Mouse (Mus musculus) forebrain, embryonic 15.5 days (tissue): ENCODE measurements around the gene Sh3tc1. TPM values are rescaled to one million over a fixed set of nuclear protein-coding genes. Genes with fewer than 3 reads are reported as not detected.

ENCODE experiments used
- ATAC-seq: fragments of 200-750 bp; cut with Nextera tagmentation; replicated peaks from 2 replicates; pipeline ENCODE4 v1.8.0; 2017; ENCODE audit warnings: mild to moderate bottlenecking, moderate TSS enrichment, moderate library complexity
- H3K27ac ChIP-seq: fragments of 300-500 bp; sonication (generic); replicated peaks from 2 replicates; pipeline ENCODE4 v1.5.1; 2015; ENCODE audit warnings: mild to moderate bottlenecking, inconsistent platforms
- H3K27me3 ChIP-seq: fragments of 300-500 bp; sonication (generic); 2 replicates; pipeline ENCODE4 v1.6.1; 2015; ENCODE audit warnings: inconsistent platforms
- H3K36me3 ChIP-seq: fragments of 300-500 bp; sonication (generic); 2 replicates; pipeline ENCODE4 v1.6.1; 2015; ENCODE audit warnings: mild to moderate bottlenecking, inconsistent platforms
- H3K4me1 ChIP-seq: fragments of 300-500 bp; sonication (generic); 2 replicates; pipeline ENCODE4 v1.6.1; 2015; ENCODE audit warnings: inconsistent platforms
- H3K4me2 ChIP-seq: fragments of 300-500 bp; sonication (generic); replicated peaks from 2 replicates; pipeline ENCODE4 v1.6.1; 2015; ENCODE audit warnings: mild to moderate bottlenecking, inconsistent platforms
- H3K4me3 ChIP-seq: fragments of 300-500 bp; sonication (generic); 2 replicates; pipeline ENCODE4 v1.5.1; 2015; ENCODE audit warnings: mild to moderate bottlenecking, inconsistent platforms
- H3K9ac ChIP-seq: fragments of 300-500 bp; sonication (generic); replicated peaks from 2 replicates; pipeline ENCODE4 v1.6.1; 2015; ENCODE audit warnings: mild to moderate bottlenecking, inconsistent platforms
- H3K9me3 ChIP-seq: fragments of 300-500 bp; sonication (generic); 2 replicates; pipeline ENCODE4 v1.6.1; 2016; ENCODE audit warnings: inconsistent platforms
- WGBS: fragments of 180-500 bp; shearing (Covaris S2); methylation state at CpG from one replicate; pipeline ENCODE4 v1.1.7; 2015; ENCODE audit warnings: mixed read lengths; 5-methylcytosine and 5-hydroxymethylcytosine counted together
- polyA plus RNA-seq: library from polyadenylated mRNA; unstranded; fragments of >200 nt; fragmentation: Nextera tagmentation; extraction: Ambion mirVana; gene quantifications from 2 replicates; pipeline ENCODE4 v1.2.1, GENCODE M21; 2015

Gene Sh3tc1
- polyA plus RNA-seq, 1 experiment from 2014 or later: 1.9 TPM

DNA sequence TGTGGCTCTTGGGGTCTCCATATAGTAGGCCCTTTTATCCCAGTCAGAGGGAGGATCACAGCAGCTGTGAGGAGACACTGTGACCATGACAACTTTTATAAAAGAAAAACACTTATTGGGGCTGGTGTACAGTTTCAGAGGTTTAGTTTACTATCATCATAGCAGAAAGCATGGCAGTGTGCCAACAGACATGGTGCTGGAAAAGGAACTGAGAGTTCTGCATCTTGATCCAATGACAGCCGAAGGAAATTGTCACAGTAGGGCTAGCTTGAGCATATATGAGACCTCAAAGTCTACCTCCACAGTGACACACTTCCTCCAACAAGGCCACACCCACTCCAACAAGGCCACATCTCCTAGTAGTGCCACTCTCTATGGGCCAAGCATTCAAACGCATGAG, 50.9 kb downstream of the Sh3tc1 start:
- Histone ChIP-seq H3K27me3 (no peaks in the 10 kb centered on the region), H3K27ac (no peak overlapping the region), H3K9me3 (no peaks in the 10 kb centered on the region), H3K36me3 (no peaks in the 10 kb centered on the region), H3K4me2 (no peak overlapping the region), H3K4me1 (no peaks in the 10 kb centered on the region), H3K4me3 (no peak overlapping the region), H3K9ac (no peak overlapping the region)
- ATAC-seq: no peak
- WGBS: 81% methylated on average over 2 of the region's 2 CpGs

GRCm38 (mm10) chr5:35687098-35687497, 52.7 kb downstream of the Sh3tc1 start:
- no peaks in the 10 kb centered on the region for H3K9me3 ChIP-seq
- H3K27ac ChIP-seq: no peak overlapping the region
- no peaks in the 10 kb centered on the region for H3K4me1 ChIP-seq
- H3K36me3 ChIP-seq: no peaks in the 10 kb centered on the region
- WGBS: 71% methylated on average over 5 of the region's 5 CpGs
- no peak for ATAC-seq
- H3K4me2 ChIP-seq: no peak overlapping the region
- no peak overlapping the region for H3K4me3 ChIP-seq
- H3K27me3 ChIP-seq: no peaks in the 10 kb centered on the region
- no peak overlapping the region for H3K9ac ChIP-seq

GRCm38 (mm10) chr5:35686336-35686735, 53.5 kb downstream of the Sh3tc1 start:
- no peaks in the 10 kb centered on the region for H3K4me1 ChIP-seq
- no peaks in the 10 kb centered on the region for H3K9me3 ChIP-seq
- H3K27me3 ChIP-seq: no peaks in the 10 kb centered on the region
- H3K9ac ChIP-seq: no peak overlapping the region
- WGBS: 72% methylated on average over 4 of the region's 4 CpGs
- H3K4me3 ChIP-seq: no peak overlapping the region
- H3K27ac ChIP-seq: no peak overlapping the region
- no peak overlapping the region for H3K4me2 ChIP-seq
- H3K36me3 ChIP-seq: no peaks in the 10 kb centered on the region
- ATAC-seq: no peak

DNA sequence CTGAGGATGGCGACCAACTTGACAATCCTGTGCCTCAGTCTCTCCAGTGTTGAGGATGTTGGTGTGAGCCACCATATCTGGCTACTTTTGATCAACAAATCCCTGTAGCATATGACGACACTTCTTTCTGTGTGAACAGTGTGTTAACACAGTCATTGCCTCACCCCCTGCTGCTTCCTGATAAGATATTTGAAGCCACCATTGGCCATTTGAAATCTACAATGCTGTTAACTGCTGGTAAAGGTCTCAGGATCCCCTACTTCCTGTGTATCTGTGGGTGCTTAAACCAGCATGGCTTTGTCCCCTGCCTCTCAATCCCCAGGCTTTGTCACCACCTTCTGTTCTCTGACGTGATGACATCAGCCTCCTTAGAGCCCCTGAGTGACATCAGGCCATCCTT, 54.7 kb downstream of the Sh3tc1 start:
- no peaks in the 10 kb centered on the region for H3K9me3 ChIP-seq
- no peak overlapping the region for H3K9ac ChIP-seq
- WGBS: 63% methylated on average over 3 of the region's 3 CpGs
- no peak for ATAC-seq
- peaks cover 6% of the 10 kb centered on the region for H3K27me3 ChIP-seq
- no peaks in the 10 kb centered on the region for H3K4me1 ChIP-seq
- no peak overlapping the region for H3K4me3 ChIP-seq
- no peak overlapping the region for H3K4me2 ChIP-seq
- H3K27ac ChIP-seq: no peak overlapping the region
- no peaks in the 10 kb centered on the region for H3K36me3 ChIP-seq

GRCm38 (mm10) chr5:35680958-35681357, 58.8 kb downstream of the Sh3tc1 start:
- WGBS: 62% methylated on average over 2 of the region's 2 CpGs
- ATAC-seq: no peak
- Histone ChIP-seq H3K9me3 (no peaks in the 10 kb centered on the region), H3K4me1 (peaks cover 6% of the 10 kb centered on the region; the same call in 1 of the 2 replicates), H3K9ac (no peak overlapping the region), H3K27me3 (peaks cover 37% of the 10 kb centered on the region), H3K36me3 (no peaks in the 10 kb centered on the region), H3K4me2 (no peak overlapping the region), H3K4me3 (no peak overlapping the region), H3K27ac (no peak overlapping the region)

DNA sequence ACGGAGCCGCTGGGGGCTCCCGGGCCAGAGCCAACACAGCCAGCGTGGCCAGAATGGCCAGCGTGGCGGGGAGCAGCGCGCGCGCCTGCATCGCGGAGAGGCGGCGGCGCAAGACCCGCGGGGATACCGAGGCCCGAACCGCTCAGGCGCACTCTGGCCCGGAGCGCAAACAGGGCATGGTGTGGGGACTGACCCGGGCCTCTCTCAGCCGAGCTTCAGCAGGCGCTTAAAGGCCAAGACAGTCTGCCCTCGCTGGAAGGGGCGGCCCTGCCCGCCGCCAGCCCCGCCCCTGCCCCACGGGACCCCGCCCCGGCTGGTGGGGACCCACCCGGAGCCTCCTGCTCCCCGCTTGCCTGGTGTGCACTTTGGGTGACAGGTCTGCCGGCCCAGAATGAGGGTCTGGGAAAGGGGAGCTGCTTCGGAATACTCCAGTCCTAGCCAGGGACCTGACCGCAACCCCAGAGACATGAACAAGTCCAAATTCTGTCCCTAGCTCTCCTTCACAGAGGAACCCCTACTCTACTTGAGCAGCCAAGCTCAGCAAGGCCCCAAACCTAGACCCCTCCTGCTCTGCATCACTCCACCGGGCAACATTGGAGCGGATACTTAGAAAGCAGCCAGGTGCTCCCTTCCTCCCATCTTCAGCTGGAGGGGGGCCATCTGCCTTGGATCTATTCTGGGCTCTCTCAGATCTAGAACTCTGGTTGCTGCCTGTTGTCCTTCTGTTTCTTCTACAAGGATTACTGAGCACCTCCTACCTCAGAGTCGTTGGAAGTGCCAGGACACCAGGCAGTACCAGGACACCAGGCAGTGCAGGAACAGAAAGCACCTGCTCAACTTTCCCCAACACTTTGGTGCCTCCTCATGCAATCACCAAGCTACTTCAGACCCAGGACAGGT, 60.3 kb downstream of the Sh3tc1 start, which contains the start of gene Htra3:
Htra3 (minus strand) TSS at position 527 of the 900 bp plus-strand sequence.
- no peaks in the 10 kb centered on the region for H3K9me3 ChIP-seq
- peak within 1 kb of the TSS; percentile 39 for H3K4me2 ChIP-seq
- H3K36me3 ChIP-seq: no peaks in the 10 kb centered on the region
- H3K4me1 ChIP-seq: peaks cover 6% of the 10 kb centered on the region; the same call in 1 of the 2 replicates
- H3K9ac ChIP-seq: no peak within 1 kb of the TSS; the same call in 1 of the 2 replicates
- peaks cover 37% of the 10 kb centered on the region for H3K27me3 ChIP-seq
- WGBS: 10% methylated on average over 40 of the region's 42 CpGs
- peak within 1 kb of the TSS; percentile 26 for H3K4me3 ChIP-seq
- no peak within 1 kb of the TSS for H3K27ac ChIP-seq
- ATAC-seq: no peak

DNA sequence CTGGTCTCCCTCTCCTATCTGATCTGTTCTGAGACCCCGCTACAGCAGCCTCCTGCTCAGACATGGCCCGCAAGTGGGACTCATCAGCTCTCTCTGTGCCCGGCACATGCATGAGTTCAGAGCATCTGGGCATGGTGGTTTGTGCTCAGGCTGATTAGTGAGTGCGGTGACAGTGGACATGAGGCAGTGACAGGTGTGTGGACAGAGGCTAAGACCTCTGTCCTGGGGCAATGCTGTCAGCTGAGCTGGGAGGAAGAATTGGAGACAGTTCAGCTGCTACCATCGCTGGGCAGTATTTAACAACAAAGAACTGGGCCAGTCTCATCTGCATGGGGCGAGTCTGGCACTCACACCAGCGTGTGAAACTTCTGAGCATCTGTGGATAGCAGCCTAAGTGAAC, 62.8 kb downstream of the Sh3tc1 start:
- no peak overlapping the region for H3K4me3 ChIP-seq
- no peak for ATAC-seq
- H3K27me3 ChIP-seq: peaks cover 37% of the 10 kb centered on the region
- H3K27ac ChIP-seq: no peak overlapping the region
- no peak overlapping the region for H3K4me2 ChIP-seq
- no peaks in the 10 kb centered on the region for H3K9me3 ChIP-seq
- no peak overlapping the region for H3K9ac ChIP-seq
- no peaks in the 10 kb centered on the region for H3K36me3 ChIP-seq
- 83% methylated on average over 7 of the region's 7 CpGs for WGBS
- peaks cover 14% of the 10 kb centered on the region; the same call in 1 of the 2 replicates for H3K4me1 ChIP-seq

DNA sequence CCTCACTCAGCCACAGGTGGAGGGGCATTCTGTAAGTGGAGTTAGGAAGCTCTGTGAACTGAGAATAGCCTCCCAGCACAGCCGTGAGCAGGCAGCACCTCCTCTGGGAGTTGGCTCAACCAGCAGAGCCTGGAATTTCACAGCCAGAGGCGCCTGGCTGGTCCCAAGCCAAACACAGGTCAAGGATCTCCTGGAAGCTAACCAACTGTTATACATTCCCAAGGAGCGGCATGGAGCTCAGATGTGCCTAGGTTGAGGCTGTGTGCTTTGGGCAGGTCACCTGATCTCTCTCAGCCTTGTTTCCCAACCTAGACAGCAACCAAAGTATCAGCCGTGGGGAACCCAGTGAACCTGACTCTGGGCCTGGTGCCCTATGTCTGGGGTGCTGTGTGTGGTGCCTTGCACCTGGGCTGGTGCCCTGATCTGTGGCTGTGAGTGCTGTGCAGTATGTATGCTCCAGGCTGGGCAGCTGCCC, 65.7 kb downstream of the Sh3tc1 start:
- no peak overlapping the region for H3K27ac ChIP-seq
- peaks cover 21% of the 10 kb centered on the region for H3K27me3 ChIP-seq
- no peak for ATAC-seq
- peaks cover 12% of the 10 kb centered on the region; the same call in 1 of the 2 replicates for H3K4me1 ChIP-seq
- H3K4me3 ChIP-seq: no peak overlapping the region
- H3K9ac ChIP-seq: no peak overlapping the region
- no peaks in the 10 kb centered on the region for H3K9me3 ChIP-seq
- WGBS: 63% methylated on average over 4 of the region's 4 CpGs
- no peaks in the 10 kb centered on the region for H3K36me3 ChIP-seq
- H3K4me2 ChIP-seq: no peak overlapping the region

GRCm38 (mm10) chr5:35673086-35673485, 66.7 kb downstream of the Sh3tc1 start:
- ATAC-seq: no peak; the same call in 1 of the 2 replicates
- peaks cover 11% of the 10 kb centered on the region for H3K27me3 ChIP-seq
- no peak overlapping the region for H3K4me3 ChIP-seq
- H3K36me3 ChIP-seq: no peaks in the 10 kb centered on the region
- 63% methylated on average over 7 of the region's 7 CpGs for WGBS
- no peak overlapping the region for H3K4me2 ChIP-seq
- 0 out of 2 replicates have a peak, but pooled peaks cover 8% of the 10 kb centered on the region for H3K4me1 ChIP-seq
- H3K9ac ChIP-seq: no peak overlapping the region
- H3K27ac ChIP-seq: no peak overlapping the region
- no peaks in the 10 kb centered on the region for H3K9me3 ChIP-seq

- no peak for ATAC-seq
- Histone ChIP-seq H3K4me1 (0 out of 2 replicates have a peak, but pooled peaks cover 8% of the 10 kb centered on the region), H3K27me3 (peaks cover 6% of the 10 kb centered on the region; the same call in 1 of the 2 replicates), H3K27ac (no peak overlapping the region), H3K9me3 (no peaks in the 10 kb centered on the region), H3K9ac (no peak overlapping the region), H3K36me3 (no peaks in the 10 kb centered on the region), H3K4me2 (no peak overlapping the region), H3K4me3 (no peak overlapping the region)
- WGBS: 54% methylated on average over 1 of the region's 1 CpGs
These were observed 67.2 kb downstream of the Sh3tc1 start for GRCm38 (mm10) chr5:35672581-35672980.

- no peaks in the 10 kb centered on the region for H3K36me3 ChIP-seq
- no peak overlapping the region for H3K4me2 ChIP-seq
- no peaks in the 10 kb centered on the region for H3K9me3 ChIP-seq
- ATAC-seq: peak; percentile 46; the same call in 1 of the 2 replicates
- H3K27me3 ChIP-seq: no peaks in the 10 kb centered on the region
- 0 out of 2 replicates have a peak overlapping the region, but pooled peaks have one; percentile 2 for H3K27ac ChIP-seq
- no peak overlapping the region for H3K4me3 ChIP-seq
- 0 out of 2 replicates have a peak, but pooled peaks cover 8% of the 10 kb centered on the region for H3K4me1 ChIP-seq
- 61% methylated on average over 9 of the region's 9 CpGs for WGBS
- no peak overlapping the region for H3K9ac ChIP-seq
These were observed 68.3 kb downstream of the Sh3tc1 start for GRCm38 (mm10) chr5:35671474-35671891.

DNA sequence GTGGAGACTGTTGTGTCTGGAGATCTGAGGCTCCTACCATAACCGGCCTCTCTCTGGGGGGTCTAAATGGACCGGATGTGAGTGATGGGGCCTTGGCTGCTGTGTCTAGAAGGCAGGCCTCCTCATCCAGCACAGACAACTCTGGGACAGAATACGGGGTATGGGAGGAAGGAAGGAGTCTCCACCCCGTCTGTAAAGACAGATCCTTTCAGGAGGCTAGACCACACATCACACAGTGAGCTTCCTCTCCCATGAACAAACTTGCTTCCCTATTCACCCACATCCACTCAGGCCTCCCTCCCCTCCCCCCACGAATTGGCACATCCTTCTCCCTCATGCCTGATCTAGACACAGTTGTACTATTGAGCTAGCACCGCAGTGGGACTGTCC, 69.4 kb downstream of the Sh3tc1 start:
- H3K9me3 ChIP-seq: no peaks in the 10 kb centered on the region
- H3K4me3 ChIP-seq: no peak overlapping the region
- H3K27me3 ChIP-seq: no peaks in the 10 kb centered on the region
- H3K27ac ChIP-seq: no peak overlapping the region
- H3K4me1 ChIP-seq: 0 out of 2 replicates have a peak, but pooled peaks cover 8% of the 10 kb centered on the region
- no peak overlapping the region for H3K4me2 ChIP-seq
- ATAC-seq: no peak
- no peaks in the 10 kb centered on the region for H3K36me3 ChIP-seq
- WGBS: 52% methylated on average over 6 of the region's 6 CpGs
- no peak overlapping the region for H3K9ac ChIP-seq
